Mouse (Mus musculus) MEL (cell line): ENCODE measurements at regions not wholly inside any gene's neighbourhood (a gene's known extent, or its start where the extent isn't known, plus 50 kb on each side); places are given as distances from the start of the nearest gene placed in this dataset.

Experiments used
- CTCF ChIP-seq, 3 experiments: IDR thresholded peaks in 2 of 3; conservative IDR thresholded peaks in 1 of 3; 2 replicates each; pipeline ENCODE4 v1.5.1; 2011 to 2012; ENCODE audit warnings: low read length in 3 of 3, low read depth in 2 of 3, mild to moderate bottlenecking in 2 of 3, improper control_type of control experiment in 1 of 3, inconsistent platforms in 1 of 3, mixed read lengths in 1 of 3, moderate library complexity in 1 of 3; ENCODE audit not compliant: control insufficient read depth in 1 of 3, insufficient read depth in 1 of 3, poor library complexity in 1 of 3, severe bottlenecking in 1 of 3
- KAT2A ChIP-seq: conservative IDR thresholded peaks from 2 replicates; pipeline ENCODE4 v1.6.1; 2012; ENCODE audit warnings: low read depth, low read length, improper control_type of control experiment, inconsistent platforms
- MAX ChIP-seq: IDR thresholded peaks from 2 replicates; pipeline ENCODE4 v1.6.1; 2011; ENCODE audit warnings: low read length, improper control_type of control experiment
- MYC ChIP-seq: IDR thresholded peaks from 2 replicates; pipeline ENCODE4 v1.6.1; 2011; ENCODE audit warnings: low read depth, mild to moderate bottlenecking, low read length, improper control_type of control experiment, moderate library complexity
- SMC3 ChIP-seq: IDR thresholded peaks from 2 replicates; pipeline ENCODE4 v1.6.1; 2011; ENCODE audit warnings: low read depth, low read length, improper control_type of control experiment

DNA sequence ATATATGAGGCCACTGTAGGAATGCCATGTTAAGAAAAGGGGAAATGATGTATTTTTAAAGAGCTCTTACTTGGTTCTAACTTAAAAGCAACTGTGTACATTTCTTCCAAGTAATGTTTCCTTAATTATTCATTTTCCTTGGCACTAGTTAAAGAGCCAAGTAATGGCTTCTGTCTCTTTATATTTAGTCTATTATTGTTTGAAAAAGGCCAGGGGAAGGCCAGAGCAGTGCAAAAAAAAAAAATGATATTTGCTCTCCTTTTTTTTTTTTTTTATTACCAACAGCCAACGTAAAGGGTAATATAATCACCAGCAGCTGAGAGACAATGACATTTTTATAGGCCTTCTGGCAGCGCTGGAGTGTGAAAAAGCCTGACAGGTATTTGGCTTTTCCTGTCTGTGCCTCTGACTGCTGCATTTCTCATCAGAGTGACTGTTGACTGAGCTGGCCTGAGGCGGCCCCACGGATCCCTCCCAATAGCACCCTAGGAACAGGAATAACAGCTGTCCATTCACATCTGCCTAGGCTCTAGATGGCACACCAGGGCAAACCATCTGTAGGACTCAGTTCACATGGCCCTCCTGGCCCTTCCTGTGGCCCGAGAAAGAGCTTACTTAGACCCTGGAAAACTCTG is 124.3 kb downstream of the Pmp22 start:
- TF ChIP-seq KAT2A (no peak), CTCF (IDR thresholded peaks at IDR 0.05 in 2 of 3, conservative IDR thresholded peaks at IDR 0.05 in 1 of 3; ENCODE audit: control insufficient read depth in 1 of 3, insufficient read depth in 1 of 3, low read depth in 2 of 3, low read length in 3 of 3, poor library complexity in 1 of 3, severe bottlenecking in 1 of 3) (no peak), MYC (no peak), MAX (no peak), SMC3 (no peak)
